14 mouse cellular contexts compared by ENCODE assay signal in the genomic region with DNA sequence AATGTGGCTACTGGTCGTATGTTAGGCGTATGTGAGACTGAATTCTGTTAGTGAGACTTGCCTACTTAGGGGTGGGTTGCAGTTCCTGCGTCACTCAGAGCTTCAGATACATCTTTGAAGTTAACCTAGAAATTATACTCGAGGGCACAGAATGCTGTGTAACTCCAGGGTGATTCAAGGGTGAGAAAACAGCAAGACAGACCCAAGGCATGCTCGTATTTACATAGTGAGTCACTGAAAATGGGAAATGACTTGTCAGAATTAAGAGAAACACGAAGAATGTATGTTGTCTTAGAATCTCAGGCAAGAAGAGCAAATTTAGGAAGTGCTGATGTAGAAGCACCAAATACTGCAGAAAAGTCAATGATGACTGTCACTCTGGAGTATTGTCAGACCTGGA.
"Had no signal": no experiment of that assay in that cellular context is flagged by ENCODE, and none has a peak within 500 bp of the region (broad histone marks: within the 10 kb centered on the region; RNA-seq: fewer than 3 reads in every experiment).

No protein-coding gene starts in this region.

- H3K36me3 ChIP-seq: limb, embryonic 12.5 days; liver, embryonic 13.5 days; lung, embryonic 15.5 days; midbrain, embryonic 15.5 days; neural tube, embryonic 13.5 days had no signal

- H3K27ac ChIP-seq: limb, embryonic 12.5 days; liver, embryonic 13.5 days; lung, embryonic 15.5 days; macrophage; midbrain, embryonic 15.5 days; neural tube, embryonic 13.5 days had no signal

- H3K4me1 ChIP-seq: limb, embryonic 12.5 days; liver, embryonic 13.5 days; lung, embryonic 15.5 days; midbrain, embryonic 15.5 days; neural tube, embryonic 13.5 days had no signal

- H3K9ac ChIP-seq: limb, embryonic 12.5 days; liver, embryonic 13.5 days; liver, postnatal 0 days; lung, embryonic 15.5 days; midbrain, embryonic 15.5 days; neural tube, embryonic 13.5 days had no signal

- H3K9me3 ChIP-seq: limb, embryonic 12.5 days; liver, embryonic 13.5 days; lung, embryonic 15.5 days; midbrain, embryonic 15.5 days; neural tube, embryonic 13.5 days had no signal

- ATAC-seq: liver, postnatal 0 days; midbrain, embryonic 15.5 days had no signal

- H3K4me3 ChIP-seq: limb, embryonic 12.5 days; liver, embryonic 13.5 days; lung, embryonic 15.5 days; midbrain, embryonic 15.5 days; neural tube, embryonic 13.5 days had no signal

- DNase-seq: kidney, postnatal 36 days; layer of hippocampus, adult 9-11 months; layer of hippocampus, postnatal 36 days; liver; liver, embryonic 13.5 days; liver, postnatal 0 days; lung, postnatal 14 days; retina, postnatal 1 day; thymus, postnatal 4 days had no signal

- H3K4me2 ChIP-seq: limb, embryonic 12.5 days; liver, embryonic 13.5 days; lung, embryonic 15.5 days; midbrain, embryonic 15.5 days; neural tube, embryonic 13.5 days had no signal

- H3K27me3 ChIP-seq: limb, embryonic 12.5 days; liver, embryonic 13.5 days; lung, embryonic 15.5 days; midbrain, embryonic 15.5 days; neural tube, embryonic 13.5 days had no signal
